Mouse (Mus musculus): ENCODE measurements around the gene Glcci1.

DNA sequence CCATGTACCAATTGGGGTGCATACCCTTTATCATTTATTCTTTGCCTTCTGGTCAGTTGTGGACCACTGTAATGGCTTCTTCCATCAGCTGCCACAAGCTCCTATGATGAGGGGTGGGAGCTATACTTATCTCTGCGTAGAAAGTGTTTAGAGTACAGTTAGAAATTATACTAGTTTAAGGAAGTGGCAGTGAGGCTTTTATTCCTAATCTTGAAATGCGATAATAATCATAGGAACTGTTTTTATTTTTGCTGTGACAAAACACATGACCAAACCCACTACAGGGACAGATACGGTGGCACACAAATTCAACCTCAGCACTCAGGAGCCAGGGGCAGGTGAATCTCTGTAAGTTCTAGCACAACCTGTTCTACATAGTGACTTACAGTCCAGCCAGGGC lies 17.2 kb upstream of the Glcci1 start:
- TF ChIP-seq CTCF (IDR thresholded peaks at IDR 0.05; ENCODE audit: low read depth) (no peak), EP300 (IDR thresholded peaks at IDR 0.05; ENCODE audit: low read depth) (no peak)
